Mouse (Mus musculus): ENCODE results near the gene Lrr1. TPM values are rescaled to one million over a fixed set of nuclear protein-coding genes. Genes with fewer than 3 reads are reported as not detected.
A peak's percentile ranks its signal among the peaks of the same experiment; 100 is the strongest.
"Not testable (repeated sequence)": the region's sequence is repeated elsewhere in the genome, so short reads cannot be mapped to it uniquely, and the experiment has no call there.

The Lrr1 gene
- polyA plus RNA-seq, 1 experiment from 2014 or later: 22.0 TPM

DNA sequence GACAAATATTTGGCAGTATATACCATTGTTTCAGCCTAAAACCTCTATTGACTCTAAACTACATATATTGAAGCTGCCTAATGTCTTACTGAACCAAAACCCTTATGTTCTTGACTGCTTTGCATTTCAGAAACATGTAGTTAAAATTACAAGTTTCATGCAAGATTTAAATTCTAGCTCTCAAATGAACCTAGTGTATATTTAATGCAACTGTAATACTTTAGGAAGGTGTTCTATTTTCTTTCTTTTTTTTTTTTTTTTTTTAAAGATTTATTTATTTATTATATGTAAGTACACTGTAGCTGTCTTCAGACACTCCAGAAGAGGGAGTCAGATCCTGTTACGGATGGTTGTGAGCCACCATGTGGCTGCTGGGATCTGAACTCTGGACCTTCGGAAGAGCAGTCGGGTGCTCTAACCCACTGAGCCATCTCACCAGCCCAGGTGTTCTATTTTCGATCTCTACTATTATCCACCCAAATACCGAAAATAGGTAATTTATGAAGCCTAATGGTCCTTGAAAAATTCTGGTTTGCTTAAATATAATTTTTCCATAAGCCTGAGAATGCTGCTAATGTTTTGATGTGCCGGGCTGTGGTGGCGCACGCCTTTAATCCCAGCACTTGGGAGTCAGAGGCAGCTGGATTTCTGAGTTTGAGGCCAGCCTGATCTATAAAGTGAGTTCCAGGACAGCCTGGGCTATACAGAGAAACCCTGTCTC is 1.6 kb upstream of the Lrr1 start:
- not testable (repeated sequence) for H3K27ac ChIP-seq; H3K9ac ChIP-seq; H3K4me2 ChIP-seq; ATAC-seq (ENCODE audit: insufficient number of reproducible peaks, insufficient read depth, low FRiP score, low TSS enrichment, low read depth); H3K9me3 ChIP-seq; H3K27me3 ChIP-seq; H3K36me3 ChIP-seq; H3K4me3 ChIP-seq
- H3K4me1 ChIP-seq: peaks cover 11% of the 10 kb centered on the region
- WGBS: 70% methylated on average over 8 of the region's 8 CpGs

- Histone ChIP-seq H3K27me3 (no peaks in the 10 kb centered on the region), H3K9ac (peak overlapping the region; percentile 81), H3K4me1 (peaks cover 11% of the 10 kb centered on the region), H3K4me3 (peak overlapping the region; percentile 89), H3K9me3 (no peaks in the 10 kb centered on the region), H3K36me3 (peaks cover 7% of the 10 kb centered on the region; the same call in 1 of the 2 replicates), H3K27ac (peak overlapping the region; percentile 80), H3K4me2 (peak overlapping the region; percentile 90)
- WGBS: 8% methylated on average over 18 of the region's 18 CpGs
- ATAC-seq (ENCODE audit: insufficient number of reproducible peaks, insufficient read depth, low FRiP score, low TSS enrichment, low read depth): no peak
Measured at GRCm38 (mm10) chr12:69167656-69168460, 756 bp upstream of the Lrr1 start.

GRCm38 (mm10) chr12:69171307-69171706 is 2.7 kb downstream of the Lrr1 start:
- H3K27me3 ChIP-seq: no peaks in the 10 kb centered on the region
- 95% methylated on average over 2 of the region's 2 CpGs for WGBS
- no peak overlapping the region for H3K27ac ChIP-seq
- no peak overlapping the region for H3K4me2 ChIP-seq
- H3K9me3 ChIP-seq: no peaks in the 10 kb centered on the region
- peaks cover 25% of the 10 kb centered on the region for H3K36me3 ChIP-seq
- ATAC-seq (ENCODE audit: insufficient number of reproducible peaks, insufficient read depth, low FRiP score, low TSS enrichment, low read depth): no peak
- no peak overlapping the region for H3K4me3 ChIP-seq
- peaks cover 11% of the 10 kb centered on the region for H3K4me1 ChIP-seq
- no peak overlapping the region for H3K9ac ChIP-seq

GRCm38 (mm10) chr12:69175975-69176374 is 7.4 kb downstream of the Lrr1 start:
- WGBS: 91% methylated on average over 3 of the region's 3 CpGs

DNA sequence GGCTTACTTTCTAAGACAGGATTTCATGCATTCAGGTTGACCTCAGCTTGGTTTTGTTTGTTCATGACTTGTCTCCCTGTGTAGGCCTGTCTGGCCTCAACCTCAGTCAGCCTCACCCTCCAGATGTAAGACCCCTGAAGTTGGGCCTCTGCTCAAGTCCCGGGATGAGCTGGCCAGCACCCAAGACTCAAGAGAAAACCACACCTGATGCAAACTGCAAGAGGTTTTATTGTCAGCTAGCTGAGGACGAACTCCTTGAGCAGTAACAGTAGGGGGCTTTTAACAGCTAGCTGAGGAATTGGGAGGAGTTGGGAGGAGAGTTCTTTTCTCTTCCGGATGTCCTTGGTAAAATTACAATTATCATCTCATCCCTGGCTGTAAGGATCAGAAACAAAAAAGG is 8.9 kb downstream of the Lrr1 start:
- H3K9me3 ChIP-seq: no peaks in the 10 kb centered on the region
- no peaks in the 10 kb centered on the region for H3K27me3 ChIP-seq
- no peak overlapping the region for H3K27ac ChIP-seq
- no peak overlapping the region for H3K4me3 ChIP-seq
- no peak for ATAC-seq (ENCODE audit: insufficient number of reproducible peaks, insufficient read depth, low FRiP score, low TSS enrichment, low read depth)
- no peak overlapping the region for H3K9ac ChIP-seq
- peaks cover 31% of the 10 kb centered on the region for H3K36me3 ChIP-seq
- H3K4me2 ChIP-seq: no peak overlapping the region
- 81% methylated on average over 3 of the region's 3 CpGs for WGBS
- H3K4me1 ChIP-seq: no peaks in the 10 kb centered on the region

More at GRCm38 (mm10) chr12:69175975-69176374, 7.4 kb downstream of the Lrr1 start:
- Histone ChIP-seq H3K9me3 (no peaks in the 10 kb centered on the region), H3K27ac (no peak overlapping the region), H3K4me2 (no peak overlapping the region), H3K9ac (no peak overlapping the region), H3K36me3 (peaks cover 30% of the 10 kb centered on the region), H3K4me1 (no peaks in the 10 kb centered on the region), H3K4me3 (no peak overlapping the region), H3K27me3 (no peaks in the 10 kb centered on the region)
- ATAC-seq (ENCODE audit: insufficient number of reproducible peaks, insufficient read depth, low FRiP score, low TSS enrichment, low read depth): no peak

- Histone ChIP-seq H3K4me1 (0 out of 2 replicates have a peak, but pooled peaks cover 5% of the 10 kb centered on the region), H3K9ac (no peak overlapping the region), H3K27me3 (no peaks in the 10 kb centered on the region), H3K36me3 (peaks cover 27% of the 10 kb centered on the region), H3K4me3 (no peak overlapping the region), H3K27ac (no peak overlapping the region), H3K4me2 (no peak overlapping the region), H3K9me3 (no peaks in the 10 kb centered on the region)
- no peak for ATAC-seq (ENCODE audit: insufficient number of reproducible peaks, insufficient read depth, low FRiP score, low TSS enrichment, low read depth)
- 85% methylated on average over 12 of the region's 12 CpGs for WGBS
Measured at GRCm38 (mm10) chr12:69179371-69179770, 10.8 kb downstream of the Lrr1 start.

GRCm38 (mm10) chr12:69181800-69182199 is 13.2 kb downstream of the Lrr1 start:
- H3K4me1 ChIP-seq: peaks cover 18% of the 10 kb centered on the region
- ATAC-seq (ENCODE audit: insufficient number of reproducible peaks, insufficient read depth, low FRiP score, low TSS enrichment, low read depth): no peak
- no peaks in the 10 kb centered on the region for H3K9me3 ChIP-seq
- WGBS: 92% methylated on average over 4 of the region's 4 CpGs
- H3K4me3 ChIP-seq: no peak overlapping the region
- peaks cover 14% of the 10 kb centered on the region for H3K36me3 ChIP-seq
- no peak overlapping the region for H3K9ac ChIP-seq
- H3K27ac ChIP-seq: no peak overlapping the region
- H3K27me3 ChIP-seq: no peaks in the 10 kb centered on the region
- H3K4me2 ChIP-seq: no peak overlapping the region

- WGBS: under 1% methylated on average over 83 of the region's 84 CpGs
- H3K4me3 ChIP-seq: peak within 1 kb of the TSS; percentile 87
- H3K36me3 ChIP-seq: peaks cover 19% of the 10 kb centered on the region
- no peaks in the 10 kb centered on the region for H3K9me3 ChIP-seq
- peak; percentile 98 for ATAC-seq (ENCODE audit: insufficient number of reproducible peaks, insufficient read depth, low FRiP score, low TSS enrichment, low read depth)
- no peaks in the 10 kb centered on the region for H3K27me3 ChIP-seq
- peak within 1 kb of the TSS; percentile 93 for H3K9ac ChIP-seq
- H3K4me2 ChIP-seq: peak within 1 kb of the TSS; percentile 95
- peak within 1 kb of the TSS; percentile 90 for H3K27ac ChIP-seq
- H3K4me1 ChIP-seq: peaks cover 25% of the 10 kb centered on the region
Measured at GRCm38 (mm10) chr12:69183583-69184308, 15.1 kb downstream of the Lrr1 start, which contains the start of the genes Rpl36al and Mgat2. Gene Rpl36al, minus strand, starts transcription at chr12:69184083. Gene Mgat2, plus strand, starts transcription at chr12:69184157.

GRCm38 (mm10) chr12:69184342-69185295 is 16.0 kb downstream of the Lrr1 start:
- H3K4me1 ChIP-seq: peaks cover 25% of the 10 kb centered on the region
- peak overlapping the region; percentile 90 for H3K27ac ChIP-seq
- peak overlapping the region; percentile 95 for H3K4me2 ChIP-seq
- H3K9me3 ChIP-seq: no peaks in the 10 kb centered on the region
- peak overlapping the region; percentile 87 for H3K4me3 ChIP-seq
- no peaks in the 10 kb centered on the region for H3K27me3 ChIP-seq
- 1% methylated on average over 77 of the region's 86 CpGs for WGBS
- peaks cover 24% of the 10 kb centered on the region for H3K36me3 ChIP-seq
- ATAC-seq (ENCODE audit: insufficient number of reproducible peaks, insufficient read depth, low FRiP score, low TSS enrichment, low read depth): peak; percentile 68
- H3K9ac ChIP-seq: peak overlapping the region; percentile 93

DNA sequence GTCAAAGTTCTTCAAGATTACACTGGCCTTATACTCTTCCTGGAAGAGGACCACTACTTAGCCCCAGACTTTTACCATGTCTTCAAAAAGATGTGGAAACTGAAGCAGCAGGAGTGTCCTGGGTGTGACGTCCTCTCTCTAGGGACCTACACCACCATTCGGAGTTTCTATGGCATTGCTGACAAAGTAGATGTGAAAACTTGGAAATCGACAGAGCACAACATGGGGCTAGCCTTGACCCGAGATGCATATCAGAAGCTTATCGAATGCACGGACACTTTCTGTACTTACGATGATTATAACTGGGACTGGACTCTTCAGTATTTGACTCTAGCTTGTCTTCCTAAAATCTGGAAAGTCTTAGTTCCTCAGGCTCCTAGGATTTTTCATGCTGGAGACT is 16.8 kb downstream of the Lrr1 start:
- Histone ChIP-seq H3K27me3 (no peaks in the 10 kb centered on the region), H3K36me3 (peaks cover 32% of the 10 kb centered on the region), H3K4me1 (peaks cover 25% of the 10 kb centered on the region), H3K9ac (peak overlapping the region; percentile 93), H3K27ac (no peak overlapping the region), H3K9me3 (no peaks in the 10 kb centered on the region), H3K4me3 (peak overlapping the region; percentile 87), H3K4me2 (peak overlapping the region; percentile 95)
- 72% methylated on average over 7 of the region's 7 CpGs for WGBS
- ATAC-seq (ENCODE audit: insufficient number of reproducible peaks, insufficient read depth, low FRiP score, low TSS enrichment, low read depth): no peak
